Mouse (Mus musculus) ES-Bruce4 (cell line): Measurements from ENCODE around the gene Arhgap17.

Experiments used
- EP300 ChIP-seq: IDR thresholded peaks from 2 replicates; pipeline ENCODE4 v1.6.1; 2011; ENCODE audit warnings: low read depth, low read length; ENCODE audit not compliant: insufficient read depth
- POLR2A ChIP-seq: IDR thresholded peaks from one replicate; pipeline ENCODE4 v1.8.1; 2011; ENCODE audit warnings: low read length; ENCODE audit not compliant: insufficient read depth

DNA sequence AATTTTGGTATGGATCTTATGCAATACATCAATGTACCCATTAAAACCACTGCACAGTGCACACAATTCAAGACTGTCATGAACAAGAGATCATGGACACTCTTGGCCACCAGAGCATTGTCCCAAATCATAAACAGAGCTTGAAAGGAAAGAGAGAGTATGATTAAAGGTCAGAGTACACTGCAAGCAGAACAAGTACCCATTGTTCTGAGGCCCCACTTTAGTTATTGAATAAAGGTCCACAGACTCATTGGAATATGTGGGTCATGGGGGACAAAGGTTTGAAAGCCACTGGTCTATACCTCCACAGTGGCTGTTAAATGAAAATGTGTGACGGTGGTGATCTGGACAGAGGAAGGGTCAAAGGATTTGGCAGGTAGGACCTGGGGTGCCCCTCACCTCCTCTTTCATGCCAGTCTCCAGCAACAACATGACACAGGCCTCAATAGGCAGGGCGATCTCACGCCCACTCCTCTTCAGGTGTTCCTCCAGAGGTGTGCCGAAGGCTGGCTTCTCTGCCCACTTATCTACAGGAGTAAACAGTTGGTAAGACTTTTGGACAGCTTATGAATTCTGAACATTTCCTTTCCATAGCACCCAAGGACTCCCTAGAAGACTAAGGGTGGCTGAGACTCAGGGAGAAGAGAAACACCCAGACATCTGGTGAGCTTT is 61.7 kb downstream of the Arhgap17 start:
- no peak for TF ChIP-seq POLR2A
- TF ChIP-seq EP300 = no peak
